Mouse (Mus musculus) forebrain, embryonic 10.5 days (tissue): ENCODE data around the gene Scnm1. TPM values are rescaled to one million over a fixed set of nuclear protein-coding genes. Genes with fewer than 3 reads are reported as not detected.

Experiments used
- DNase-seq: peaks from one replicate; pipeline ENCODE4 v3.0.0-alpha.2; 2017; ENCODE audit warnings: low spot score; ENCODE audit errors: extremely low spot score
- H3K27ac ChIP-seq: fragments of 300-500 bp; sonication (generic); 2 replicates; pipeline ENCODE4 v1.5.1; 2016; ENCODE audit warnings: mild to moderate bottlenecking
- H3K27me3 ChIP-seq: fragments of 300-500 bp; sonication (generic); 2 replicates; pipeline ENCODE4 v1.6.1; 2016; ENCODE audit warnings: mild to moderate bottlenecking; ENCODE audit not compliant: poor library complexity, severe bottlenecking
- H3K36me3 ChIP-seq: fragments of 300-500 bp; sonication (generic); replicated peaks from 2 replicates; pipeline ENCODE4 v1.6.1; 2016; ENCODE audit warnings: mild to moderate bottlenecking, moderate library complexity
- H3K4me1 ChIP-seq: fragments of 300-500 bp; sonication (generic); 2 replicates; pipeline ENCODE4 v1.6.1; 2016
- H3K4me3 ChIP-seq: fragments of 300-500 bp; sonication (generic); 2 replicates; pipeline ENCODE4 v1.5.1; 2016; ENCODE audit warnings: mild to moderate bottlenecking, moderate library complexity
- H3K9me3 ChIP-seq: fragments of 300-500 bp; sonication (generic); 2 replicates; pipeline ENCODE4 v1.6.1; 2016; ENCODE audit warnings: mild to moderate bottlenecking, moderate library complexity
- WGBS: fragments of 180-500 bp; shearing (Covaris S2); methylation state at CpG from one replicate; pipeline ENCODE4 v1.1.7; 2016; 5-methylcytosine and 5-hydroxymethylcytosine counted together
- polyA plus RNA-seq: library from polyadenylated mRNA; unstranded; fragments of >200 nt; fragmentation: Nextera tagmentation; extraction: Ambion mirVana; gene quantifications from 2 replicates; pipeline ENCODE4 v1.2.1, GENCODE M21; 2016

The Scnm1 gene
- 75.8 and 80.7 TPM in 2 replicates for polyA plus RNA-seq

- DNase-seq: peak; percentile 90
- Histone ChIP-seq H3K27me3 (no peaks in the 10 kb centered on the region), H3K9me3 (no peaks in the 10 kb centered on the region), H3K27ac (peak within 1 kb of the TSS; percentile 89), H3K36me3 (peaks cover 38% of the 10 kb centered on the region), H3K4me3 (peak within 1 kb of the TSS; percentile 78), H3K4me1 (peaks cover 31% of the 10 kb centered on the region)
- 0% methylated on average over 20 of the region's 20 CpGs for WGBS
These were observed at the start of gene Scnm1, which contains the start of gene Lysmd1 for GRCm38 (mm10) chr3:95133680-95134101. Gene Scnm1, minus strand, starts transcription at chr3:95134011. Gene Lysmd1, plus strand, starts transcription at chr3:95134088.

DNA sequence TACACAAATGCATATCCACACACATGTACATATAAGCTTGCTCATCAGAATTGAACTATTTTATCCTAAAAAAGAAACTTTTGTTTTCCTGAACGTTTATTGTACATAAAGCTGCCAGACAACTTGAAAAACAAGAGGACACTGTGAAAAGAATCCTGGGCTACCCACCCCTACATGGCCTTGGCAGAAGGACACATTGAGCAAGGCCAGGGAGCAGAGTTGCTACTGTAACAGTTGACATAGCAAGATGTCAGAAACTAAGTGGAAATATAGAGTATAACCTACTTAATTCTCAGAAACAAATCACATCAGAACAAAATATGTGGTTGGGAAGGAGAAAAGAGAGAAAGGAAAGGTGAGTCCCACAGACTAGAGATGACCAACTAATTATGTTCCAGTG lies 48.0 kb upstream of the Scnm1 start:
- DNase-seq: no peak
- 83% methylated on average over 1 of the region's 1 CpGs for WGBS
- Histone ChIP-seq H3K4me1 (no peaks in the 10 kb centered on the region), H3K36me3 (peaks cover 51% of the 10 kb centered on the region), H3K27ac (no peak overlapping the region), H3K4me3 (no peak overlapping the region), H3K9me3 (no peaks in the 10 kb centered on the region), H3K27me3 (no peaks in the 10 kb centered on the region)

GRCm38 (mm10) chr3:95179890-95180289 lies 46.1 kb upstream of the Scnm1 start:
- no peaks in the 10 kb centered on the region for H3K4me1 ChIP-seq
- WGBS: 75% methylated on average over 3 of the region's 3 CpGs

DNA sequence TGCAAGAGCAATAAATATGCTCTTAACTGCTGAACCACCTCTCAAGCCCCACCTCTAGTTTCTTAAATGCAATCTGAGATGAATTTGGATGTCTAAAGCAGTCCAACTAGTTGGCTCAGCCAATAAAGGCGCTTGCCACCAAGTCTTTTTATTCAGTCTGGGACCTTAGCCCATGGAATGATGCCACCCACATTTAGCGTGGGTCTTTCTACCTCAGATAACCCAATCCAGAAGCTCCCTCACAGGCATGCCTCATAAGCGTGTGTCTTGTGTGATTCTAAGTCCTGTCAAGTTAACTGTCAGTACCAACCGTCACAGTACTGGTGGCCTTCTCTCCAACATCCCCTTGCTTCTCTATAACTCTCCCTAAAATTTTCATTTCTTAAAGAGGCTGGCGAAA lies 45.1 kb upstream of the Scnm1 start:
- no peak overlapping the region for H3K4me3 ChIP-seq
- no peak for DNase-seq
- peaks cover 2% of the 10 kb centered on the region for H3K4me1 ChIP-seq
- no peaks in the 10 kb centered on the region for H3K9me3 ChIP-seq
- 90% methylated on average over 5 of the region's 5 CpGs for WGBS
- H3K36me3 ChIP-seq: peaks cover 23% of the 10 kb centered on the region
- no peak overlapping the region for H3K27ac ChIP-seq
- H3K27me3 ChIP-seq: peaks cover 14% of the 10 kb centered on the region

More at GRCm38 (mm10) chr3:95179890-95180289, 46.1 kb upstream of the Scnm1 start:
- no peak for DNase-seq
- H3K4me3 ChIP-seq: no peak overlapping the region
- H3K36me3 ChIP-seq: peaks cover 32% of the 10 kb centered on the region
- H3K27ac ChIP-seq: no peak overlapping the region
- H3K9me3 ChIP-seq: no peaks in the 10 kb centered on the region
- H3K27me3 ChIP-seq: peaks cover 5% of the 10 kb centered on the region

DNA sequence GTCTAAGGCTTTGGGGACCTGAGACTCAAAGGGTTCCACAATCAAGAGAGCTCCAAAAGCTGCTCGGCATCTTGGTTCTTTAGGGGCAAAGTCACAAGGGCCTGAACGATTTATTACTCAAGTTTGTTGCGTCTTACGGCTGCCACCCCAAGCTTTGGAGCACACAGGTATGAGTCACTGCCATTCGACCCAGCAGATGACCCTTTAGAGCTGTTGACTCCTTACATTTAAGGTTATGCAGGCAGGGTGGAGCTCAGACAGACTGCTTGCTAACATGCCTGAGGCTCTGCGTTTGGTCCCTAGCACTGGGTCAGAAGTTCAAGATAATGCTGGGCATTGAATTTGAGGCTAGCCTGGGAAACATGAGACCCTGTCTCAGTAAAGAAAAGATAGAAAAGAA lies 43.8 kb upstream of the Scnm1 start:
- no peak overlapping the region for H3K27ac ChIP-seq
- H3K36me3 ChIP-seq: peaks cover 15% of the 10 kb centered on the region
- no peak overlapping the region for H3K4me3 ChIP-seq
- WGBS: 85% methylated on average over 6 of the region's 6 CpGs
- H3K9me3 ChIP-seq: no peaks in the 10 kb centered on the region
- peaks cover 16% of the 10 kb centered on the region for H3K4me1 ChIP-seq
- peaks cover 28% of the 10 kb centered on the region for H3K27me3 ChIP-seq
- no peak for DNase-seq

GRCm38 (mm10) chr3:95176500-95176899 lies 42.7 kb upstream of the Scnm1 start:
- no peak for DNase-seq
- H3K4me1 ChIP-seq: peaks cover 21% of the 10 kb centered on the region
- WGBS: 53% methylated on average over 3 of the region's 3 CpGs
- peaks cover 39% of the 10 kb centered on the region for H3K27me3 ChIP-seq
- peaks cover 22% of the 10 kb centered on the region for H3K36me3 ChIP-seq
- H3K4me3 ChIP-seq: no peak overlapping the region
- H3K9me3 ChIP-seq: no peaks in the 10 kb centered on the region
- H3K27ac ChIP-seq: no peak overlapping the region

- H3K27ac ChIP-seq: no peak overlapping the region
- peak; percentile 82 for DNase-seq
- no peaks in the 10 kb centered on the region for H3K9me3 ChIP-seq
- peaks cover 63% of the 10 kb centered on the region for H3K27me3 ChIP-seq
- H3K36me3 ChIP-seq: peaks cover 40% of the 10 kb centered on the region
- peak overlapping the region; percentile 45 for H3K4me3 ChIP-seq
- WGBS: 1% methylated on average over 16 of the region's 16 CpGs
- H3K4me1 ChIP-seq: peaks cover 21% of the 10 kb centered on the region
These were observed 40.3 kb upstream of the Scnm1 start for GRCm38 (mm10) chr3:95174011-95174592.

- H3K36me3 ChIP-seq: peaks cover 47% of the 10 kb centered on the region
- DNase-seq: peak; percentile 33
- H3K9me3 ChIP-seq: no peaks in the 10 kb centered on the region
- 4% methylated on average over 58 of the region's 58 CpGs for WGBS
- peaks cover 21% of the 10 kb centered on the region for H3K4me1 ChIP-seq
- H3K27me3 ChIP-seq: peaks cover 70% of the 10 kb centered on the region
- peak overlapping the region; percentile 45 for H3K4me3 ChIP-seq
- H3K27ac ChIP-seq: 0 out of 2 replicates have a peak overlapping the region, but pooled peaks have one; percentile 5
These were observed 39.6 kb upstream of the Scnm1 start for GRCm38 (mm10) chr3:95173256-95173949.

DNA sequence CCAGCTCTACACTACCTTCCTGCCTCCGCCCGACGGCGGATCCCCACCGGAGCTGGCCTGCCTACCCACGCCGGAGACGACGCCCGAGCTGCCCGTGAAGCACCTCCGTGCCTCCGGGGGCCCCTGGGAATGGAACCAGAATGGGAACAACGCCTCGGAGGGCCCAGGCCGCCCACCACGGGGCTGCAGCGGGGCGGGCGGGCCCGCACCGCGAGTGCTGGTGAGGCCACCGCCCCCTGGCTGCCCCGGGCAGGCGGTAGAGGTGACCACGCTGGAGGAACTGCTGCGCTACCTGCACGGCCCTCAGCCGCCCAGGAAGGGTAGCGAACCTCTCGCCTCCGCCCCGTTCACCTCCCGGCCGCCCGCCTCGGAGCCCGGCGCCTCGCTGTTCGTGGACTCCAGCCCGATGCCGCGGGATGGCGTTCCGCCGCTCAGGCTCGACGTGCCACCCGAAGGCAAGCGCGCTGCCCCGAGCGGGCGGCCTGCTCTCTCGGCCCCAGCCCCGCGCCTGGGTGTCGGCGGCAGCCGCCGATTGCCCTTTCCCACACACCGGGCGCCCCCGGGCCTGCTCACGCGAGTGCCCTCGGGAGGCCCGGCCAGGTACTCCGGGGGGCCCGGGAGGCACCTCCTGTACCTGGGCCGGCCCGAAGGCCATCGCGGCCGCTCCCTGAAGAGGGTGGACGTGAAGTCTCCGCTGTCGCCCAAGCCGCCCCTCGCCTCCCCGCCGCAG lies 38.9 kb upstream of the Scnm1 start:
- peaks cover 54% of the 10 kb centered on the region for H3K36me3 ChIP-seq
- WGBS: 11% methylated on average over 84 of the region's 84 CpGs
- DNase-seq: no peak
- H3K4me3 ChIP-seq: peak overlapping the region; percentile 45
- peaks cover 77% of the 10 kb centered on the region for H3K27me3 ChIP-seq
- H3K4me1 ChIP-seq: peaks cover 21% of the 10 kb centered on the region
- no peaks in the 10 kb centered on the region for H3K9me3 ChIP-seq
- H3K27ac ChIP-seq: peak overlapping the region; percentile 5; the same call in 1 of the 2 replicates

- H3K9me3 ChIP-seq: no peaks in the 10 kb centered on the region
- 88% methylated on average over 6 of the region's 6 CpGs for WGBS
- H3K27me3 ChIP-seq: peaks cover 84% of the 10 kb centered on the region
- peaks cover 68% of the 10 kb centered on the region for H3K36me3 ChIP-seq
- H3K27ac ChIP-seq: no peak overlapping the region
- no peak overlapping the region for H3K4me3 ChIP-seq
- H3K4me1 ChIP-seq: peaks cover 21% of the 10 kb centered on the region
- no peak for DNase-seq
These were observed 37.3 kb upstream of the Scnm1 start for GRCm38 (mm10) chr3:95171105-95171504.

DNA sequence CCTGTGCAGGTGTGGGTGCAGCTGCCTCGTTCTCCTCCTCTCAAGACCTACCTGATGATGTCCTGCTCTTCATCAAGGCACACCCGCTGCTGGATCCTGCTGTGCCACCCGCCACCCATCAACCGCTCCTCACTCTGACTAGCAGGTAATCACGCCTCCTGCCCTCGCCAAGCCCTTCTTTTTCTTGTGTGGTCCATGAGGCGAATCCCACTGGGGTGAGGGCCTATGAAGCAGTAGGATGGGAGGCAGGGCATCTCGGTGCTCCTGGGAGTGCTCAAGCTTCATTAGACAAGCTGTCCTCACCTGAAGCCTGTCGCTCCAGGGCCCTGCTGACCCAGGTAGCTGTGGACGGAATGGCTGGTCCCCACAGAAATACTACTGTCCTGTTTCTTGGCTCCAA lies 36.2 kb upstream of the Scnm1 start:
- Histone ChIP-seq H3K4me3 (no peak overlapping the region), H3K27ac (no peak overlapping the region), H3K9me3 (no peaks in the 10 kb centered on the region), H3K27me3 (peaks cover 80% of the 10 kb centered on the region), H3K4me1 (peaks cover 21% of the 10 kb centered on the region), H3K36me3 (peaks cover 78% of the 10 kb centered on the region)
- 87% methylated on average over 10 of the region's 10 CpGs for WGBS
- DNase-seq: no peak

DNA sequence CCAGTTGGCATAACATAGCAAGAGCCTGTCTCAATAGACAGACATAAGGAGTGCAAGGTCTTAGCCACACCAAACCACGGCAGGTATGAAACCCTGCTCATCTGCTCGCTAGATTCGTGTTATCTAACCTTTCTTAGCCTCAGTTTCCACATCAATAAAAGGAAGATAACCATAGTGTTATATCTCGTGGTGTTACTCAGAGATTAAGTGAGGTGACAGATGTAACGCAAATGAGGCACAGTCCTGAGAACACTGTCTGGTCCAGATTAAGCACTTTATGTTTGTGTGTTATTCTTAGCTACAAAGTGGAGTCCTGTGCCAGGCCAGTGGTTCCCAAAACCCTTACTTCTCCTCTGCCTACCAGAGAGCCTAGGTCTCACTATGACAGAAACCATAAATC lies 31.0 kb upstream of the Scnm1 start:
- no peaks in the 10 kb centered on the region for H3K9me3 ChIP-seq
- H3K4me1 ChIP-seq: peaks cover 39% of the 10 kb centered on the region
- H3K36me3 ChIP-seq: peaks cover 56% of the 10 kb centered on the region
- peaks cover 59% of the 10 kb centered on the region for H3K27me3 ChIP-seq
- WGBS: 87% methylated on average over 5 of the region's 5 CpGs
- no peak overlapping the region for H3K4me3 ChIP-seq
- H3K27ac ChIP-seq: no peak overlapping the region
- DNase-seq: no peak

- 70% methylated on average over 5 of the region's 5 CpGs for WGBS
- peaks cover 45% of the 10 kb centered on the region for H3K4me1 ChIP-seq
- H3K27me3 ChIP-seq: peaks cover 59% of the 10 kb centered on the region
- H3K4me3 ChIP-seq: no peak overlapping the region
- no peak for DNase-seq
- H3K9me3 ChIP-seq: no peaks in the 10 kb centered on the region
- peaks cover 49% of the 10 kb centered on the region for H3K36me3 ChIP-seq
- no peak overlapping the region for H3K27ac ChIP-seq
These were observed 30.4 kb upstream of the Scnm1 start for GRCm38 (mm10) chr3:95164256-95164550.
